Mouse (Mus musculus) forebrain, postnatal 0 days (tissue): ENCODE results near the gene Zfp874a. TPM values are rescaled to one million over a fixed set of nuclear protein-coding genes. Genes with fewer than 3 reads are reported as not detected.
"Not testable (repeated sequence)": the region's sequence is repeated elsewhere in the genome, so short reads cannot be mapped to it uniquely, and the experiment has no call there.

ENCODE experiments used
- ATAC-seq: fragments of 200-750 bp; cut with Nextera tagmentation; 2 replicates; pipeline ENCODE4 v1.8.0; 2017; ENCODE audit warnings: mild to moderate bottlenecking, moderate library complexity
- DNase-seq: peaks from one replicate; pipeline ENCODE4 v3.0.0-alpha.2; 2015
- H3K27ac ChIP-seq: fragments of 300-500 bp; sonication (generic); 2 replicates; pipeline ENCODE4 v1.5.1; 2014; ENCODE audit warnings: low read depth, mild to moderate bottlenecking, antibody characterized with exemption, low read length, moderate library complexity, mixed read lengths
- H3K27me3 ChIP-seq: fragments of 300-500 bp; sonication (generic); 2 replicates; pipeline ENCODE4 v1.6.1; 2014; ENCODE audit warnings: mild to moderate bottlenecking, low read length, mixed read lengths; ENCODE audit not compliant: insufficient read depth
- H3K36me3 ChIP-seq: fragments of 300-500 bp; sonication (generic); 2 replicates; pipeline ENCODE4 v1.6.1; 2014; ENCODE audit warnings: mild to moderate bottlenecking, moderate library complexity; ENCODE audit not compliant: insufficient read depth
- H3K4me1 ChIP-seq: fragments of 300-500 bp; sonication (generic); 2 replicates; pipeline ENCODE4 v1.6.1; 2014; ENCODE audit warnings: antibody characterized with exemption; ENCODE audit not compliant: insufficient read depth
- H3K4me2 ChIP-seq: fragments of 300-500 bp; sonication (generic); 2 replicates; pipeline ENCODE4 v1.6.1; 2014; ENCODE audit warnings: low read depth, mild to moderate bottlenecking, moderate library complexity
- H3K4me3 ChIP-seq: fragments of 300-500 bp; sonication (generic); 2 replicates; pipeline ENCODE4 v1.5.1; 2014; ENCODE audit warnings: low read depth, low read length, mixed read lengths
- H3K9ac ChIP-seq: fragments of 300-500 bp; sonication (generic); 2 replicates; pipeline ENCODE4 v1.6.1; 2014; ENCODE audit warnings: mild to moderate bottlenecking
- H3K9me3 ChIP-seq: fragments of 300-500 bp; sonication (generic); 2 replicates; pipeline ENCODE4 v1.6.1; 2016; ENCODE audit warnings: low read length
- CTCF ChIP-seq: sonication (generic); IDR thresholded peaks from 2 replicates; pipeline ENCODE4 v1.5.1; 2016; ENCODE audit warnings: antibody characterized with exemption, control low read depth, low read depth
- WGBS: fragments of 180-500 bp; shearing (Covaris S2); extraction: QIAGEN DNeasy Blood & Tissue Kit; methylation state at CpG from one replicate; pipeline ENCODE4 v1.1.7; 2014; 5-methylcytosine and 5-hydroxymethylcytosine counted together
- polyA plus RNA-seq: library from polyadenylated mRNA; unstranded; fragments of >200 nt; fragmentation: Nextera tagmentation; extraction: Ambion mirVana; gene quantifications from 2 replicates; pipeline ENCODE4 v1.2.1, GENCODE M21; 2015
- total RNA-seq: library from RNA; depleted of rRNA; stranded (reverse); fragments of >200 nt; gene quantifications from 2 replicates; pipeline ENCODE4 v1.2.3, GENCODE M21; 2014

Gene Zfp874a
- total and polyA plus RNA-seq, 2 experiments from 2014 or later: 4.7 to 10.0 TPM

GRCm38 (mm10) chr13:67481528-67481927 is 30.1 kb upstream of the Zfp874a start:
- no peaks in the 10 kb centered on the region for H3K9me3 ChIP-seq

GRCm38 (mm10) chr13:67469274-67469673 is 17.9 kb upstream of the Zfp874a start:
- DNase-seq (no peak), ATAC-seq (no peak)
- Histone ChIP-seq H3K9ac (no peak overlapping the region), H3K4me1 (no peaks in the 10 kb centered on the region), H3K9me3 (no peaks in the 10 kb centered on the region), H3K27me3 (no peaks in the 10 kb centered on the region), H3K4me3 (no peak overlapping the region), H3K27ac (no peak overlapping the region), H3K4me2 (no peak overlapping the region), H3K36me3 (peaks cover 25% of the 10 kb centered on the region)
- WGBS: 92% methylated on average over 3 of the region's 3 CpGs
- TF ChIP-seq CTCF: no peak

More at GRCm38 (mm10) chr13:67481528-67481927, 30.1 kb upstream of the Zfp874a start:
- no peak for ATAC-seq
- H3K4me3 ChIP-seq: no peak overlapping the region
- H3K4me2 ChIP-seq: no peak overlapping the region
- no peak for DNase-seq
- no peak; the same call in 1 of the 2 replicates for TF ChIP-seq CTCF
- H3K27ac ChIP-seq: no peak overlapping the region
- H3K9ac ChIP-seq: no peak overlapping the region
- H3K36me3 ChIP-seq: peaks cover 3% of the 10 kb centered on the region; the same call in 1 of the 2 replicates
- H3K27me3 ChIP-seq: no peaks in the 10 kb centered on the region
- peaks cover 6% of the 10 kb centered on the region; the same call in 1 of the 2 replicates for H3K4me1 ChIP-seq
- 60% methylated on average over 4 of the region's 4 CpGs for WGBS

- not testable (repeated sequence) for H3K9me3 ChIP-seq, H3K9ac ChIP-seq, ATAC-seq, H3K4me1 ChIP-seq, H3K27ac ChIP-seq, H3K4me2 ChIP-seq, H3K27me3 ChIP-seq, H3K36me3 ChIP-seq, H3K4me3 ChIP-seq, DNase-seq
- WGBS: 82% methylated on average over 3 of the region's 5 CpGs
These were observed 12.2 kb upstream of the Zfp874a start for GRCm38 (mm10) chr13:67463506-67464185.

- TF ChIP-seq CTCF: no peak
- Histone ChIP-seq H3K4me3 (peak overlapping the region; percentile 50), H3K27me3 (no peaks in the 10 kb centered on the region), H3K27ac (no peak overlapping the region), H3K9ac (0 out of 2 replicates have a peak overlapping the region, but pooled peaks have one; percentile 56), H3K4me2 (peak overlapping the region; percentile 82), H3K4me1 (no peaks in the 10 kb centered on the region; the same call in 1 of the 2 replicates), H3K36me3 (no peaks in the 10 kb centered on the region), H3K9me3 (no peaks in the 10 kb centered on the region)
- ATAC-seq: peak; percentile 15
- WGBS: 2% methylated on average over 3 of the region's 3 CpGs
- DNase-seq: no peak
These were observed 541 bp upstream of the Zfp874a start for GRCm38 (mm10) chr13:67452021-67452309.

GRCm38 (mm10) chr13:67437095-67437494 is 14.3 kb downstream of the Zfp874a start:
- H3K27me3 ChIP-seq, ATAC-seq, H3K27ac ChIP-seq, H3K36me3 ChIP-seq, H3K4me3 ChIP-seq, DNase-seq, H3K4me1 ChIP-seq, H3K4me2 ChIP-seq, H3K9ac ChIP-seq, H3K9me3 ChIP-seq: not testable (repeated sequence)
- WGBS: 71% methylated on average over 1 of the region's 3 CpGs

- Histone ChIP-seq H3K9me3 (no peaks in the 10 kb centered on the region), H3K9ac (no peak overlapping the region), H3K4me2 (no peak overlapping the region), H3K27ac (no peak overlapping the region), H3K4me3 (no peak overlapping the region), H3K4me1 (no peaks in the 10 kb centered on the region), H3K36me3 (no peaks in the 10 kb centered on the region), H3K27me3 (no peaks in the 10 kb centered on the region)
- ATAC-seq (no peak), DNase-seq (no peak)
- no peak for TF ChIP-seq CTCF
- WGBS: 72% methylated on average over 3 of the region's 3 CpGs
These were observed 23.3 kb downstream of the Zfp874a start for GRCm38 (mm10) chr13:67428116-67428515.

GRCm38 (mm10) chr13:67425699-67426098 is 25.7 kb downstream of the Zfp874a start:
- ATAC-seq, DNase-seq, H3K9ac ChIP-seq, H3K4me3 ChIP-seq, H3K9me3 ChIP-seq, H3K4me1 ChIP-seq, H3K27ac ChIP-seq, H3K36me3 ChIP-seq, H3K4me2 ChIP-seq, H3K27me3 ChIP-seq: not testable (repeated sequence)

- not testable (repeated sequence) for ATAC-seq, H3K9me3 ChIP-seq, H3K4me3 ChIP-seq, DNase-seq, H3K4me1 ChIP-seq, H3K27me3 ChIP-seq, H3K4me2 ChIP-seq, H3K27ac ChIP-seq, H3K36me3 ChIP-seq, H3K9ac ChIP-seq
- WGBS: 83% methylated on average over 2 of the region's 2 CpGs
These were observed 28.9 kb downstream of the Zfp874a start for GRCm38 (mm10) chr13:67422532-67422931.
